Mouse (Mus musculus) midbrain, embryonic 10.5 days (tissue): Measurements from ENCODE around the gene Tbc1d16. TPM values are rescaled to one million over a fixed set of nuclear protein-coding genes. Genes with fewer than 3 reads are reported as not detected.

Source experiments
- DNase-seq: peaks from one replicate; pipeline ENCODE4 v3.0.0-alpha.2; 2017; ENCODE audit warnings: low spot score
- H3K27ac ChIP-seq: fragments of 300-500 bp; sonication (generic); replicated peaks from 2 replicates; pipeline ENCODE4 v1.5.1; 2016; ENCODE audit warnings: mild to moderate bottlenecking
- H3K27me3 ChIP-seq: fragments of 300-500 bp; sonication (generic); 2 replicates; pipeline ENCODE4 v1.6.1; 2016; ENCODE audit warnings: low read depth, mild to moderate bottlenecking; ENCODE audit not compliant: poor library complexity, severe bottlenecking
- H3K36me3 ChIP-seq: fragments of 300-500 bp; sonication (generic); 2 replicates; pipeline ENCODE4 v1.6.1; 2016; ENCODE audit warnings: mild to moderate bottlenecking, moderate library complexity
- H3K4me1 ChIP-seq: fragments of 300-500 bp; sonication (generic); 2 replicates; pipeline ENCODE4 v1.6.1; 2016
- H3K4me3 ChIP-seq: fragments of 300-500 bp; sonication (generic); 2 replicates; pipeline ENCODE4 v1.5.1; 2016; ENCODE audit warnings: mild to moderate bottlenecking, moderate library complexity
- H3K9me3 ChIP-seq: fragments of 300-500 bp; sonication (generic); replicated peaks from 2 replicates; pipeline ENCODE4 v1.6.1; 2016; ENCODE audit warnings: mild to moderate bottlenecking
- WGBS: fragments of 180-500 bp; shearing (Covaris S2); methylation state at CpG from one replicate; pipeline ENCODE4 v1.1.7; 2016; 5-methylcytosine and 5-hydroxymethylcytosine counted together
- polyA plus RNA-seq: library from polyadenylated mRNA; unstranded; fragments of >200 nt; fragmentation: Nextera tagmentation; extraction: Ambion mirVana; gene quantifications from 2 replicates; pipeline ENCODE4 v1.2.1, GENCODE M21; 2016

Gene Tbc1d16
- polyA plus RNA-seq, 1 experiment from 2014 or later, result 27.0 TPM

- H3K4me1 ChIP-seq, result peaks cover 6% of the 10 kb centered on the region
- H3K9me3 ChIP-seq, result no peaks in the 10 kb centered on the region
- H3K27me3 ChIP-seq, result no peaks in the 10 kb centered on the region
- no peak for DNase-seq
- H3K27ac ChIP-seq, result no peak overlapping the region
- WGBS, result 92% methylated on average over 18 of the region's 18 CpGs
- H3K36me3 ChIP-seq, result peaks cover 77% of the 10 kb centered on the region
- no peak overlapping the region for H3K4me3 ChIP-seq
Measured at GRCm38 (mm10) chr11:119197618-119198563, 30.4 kb downstream of the Tbc1d16 start.

- H3K27ac ChIP-seq, result no peak overlapping the region
- peaks cover 28% of the 10 kb centered on the region for H3K4me1 ChIP-seq
- peaks cover 34% of the 10 kb centered on the region for H3K36me3 ChIP-seq
- H3K9me3 ChIP-seq, result no peaks in the 10 kb centered on the region
- no peaks in the 10 kb centered on the region for H3K27me3 ChIP-seq
- DNase-seq, result no peak
- no peak overlapping the region for H3K4me3 ChIP-seq
- 91% methylated on average over 9 of the region's 9 CpGs for WGBS
Measured at GRCm38 (mm10) chr11:119192605-119193004, 35.7 kb downstream of the Tbc1d16 start.

GRCm38 (mm10) chr11:119192176-119192575, 36.1 kb downstream of the Tbc1d16 start:
- no peak overlapping the region for H3K4me3 ChIP-seq
- H3K9me3 ChIP-seq, result no peaks in the 10 kb centered on the region
- WGBS, result 94% methylated on average over 5 of the region's 5 CpGs
- H3K36me3 ChIP-seq, result peaks cover 30% of the 10 kb centered on the region
- DNase-seq, result no peak
- peaks cover 33% of the 10 kb centered on the region for H3K4me1 ChIP-seq
- no peak overlapping the region; the same call in 1 of the 2 replicates for H3K27ac ChIP-seq
- H3K27me3 ChIP-seq, result no peaks in the 10 kb centered on the region

- no peak overlapping the region; the same call in 1 of the 2 replicates for H3K27ac ChIP-seq
- DNase-seq, result no peak
- peaks cover 25% of the 10 kb centered on the region for H3K36me3 ChIP-seq
- peaks cover 35% of the 10 kb centered on the region for H3K4me1 ChIP-seq
- H3K27me3 ChIP-seq, result no peaks in the 10 kb centered on the region
- no peaks in the 10 kb centered on the region for H3K9me3 ChIP-seq
- H3K4me3 ChIP-seq, result no peak overlapping the region
- WGBS, result 85% methylated on average over 9 of the region's 9 CpGs
Measured at GRCm38 (mm10) chr11:119191606-119192081, 36.7 kb downstream of the Tbc1d16 start.

GRCm38 (mm10) chr11:119190498-119190897, 37.8 kb downstream of the Tbc1d16 start:
- DNase-seq, result peak; percentile 57
- peak overlapping the region; percentile 63 for H3K27ac ChIP-seq
- no peaks in the 10 kb centered on the region for H3K27me3 ChIP-seq
- H3K4me3 ChIP-seq, result no peak overlapping the region
- 41% methylated on average over 11 of the region's 11 CpGs for WGBS
- peaks cover 35% of the 10 kb centered on the region for H3K4me1 ChIP-seq
- H3K36me3 ChIP-seq, result peaks cover 24% of the 10 kb centered on the region
- no peaks in the 10 kb centered on the region for H3K9me3 ChIP-seq

- Histone ChIP-seq H3K4me1 (peaks cover 35% of the 10 kb centered on the region), H3K36me3 (peaks cover 24% of the 10 kb centered on the region; the same call in 1 of the 2 replicates), H3K27ac (no peak overlapping the region), H3K27me3 (no peaks in the 10 kb centered on the region), H3K4me3 (no peak overlapping the region), H3K9me3 (no peaks in the 10 kb centered on the region)
- DNase-seq, result no peak
- WGBS, result 95% methylated on average over 3 of the region's 3 CpGs
Measured at GRCm38 (mm10) chr11:119189319-119189718, 39.0 kb downstream of the Tbc1d16 start.

GRCm38 (mm10) chr11:119188389-119188788, 39.9 kb downstream of the Tbc1d16 start:
- Histone ChIP-seq H3K4me1 (peaks cover 44% of the 10 kb centered on the region), H3K9me3 (no peaks in the 10 kb centered on the region), H3K27me3 (no peaks in the 10 kb centered on the region), H3K36me3 (peaks cover 27% of the 10 kb centered on the region; the same call in 1 of the 2 replicates), H3K4me3 (no peak overlapping the region), H3K27ac (no peak overlapping the region)
- DNase-seq, result no peak
- WGBS, result 85% methylated on average over 6 of the region's 6 CpGs

- Histone ChIP-seq H3K27ac (no peak overlapping the region), H3K36me3 (peaks cover 27% of the 10 kb centered on the region; the same call in 1 of the 2 replicates), H3K9me3 (no peaks in the 10 kb centered on the region), H3K27me3 (no peaks in the 10 kb centered on the region), H3K4me1 (peaks cover 49% of the 10 kb centered on the region), H3K4me3 (no peak overlapping the region)
- 63% methylated on average over 10 of the region's 10 CpGs for WGBS
- no peak for DNase-seq
Measured at GRCm38 (mm10) chr11:119187800-119188197, 40.5 kb downstream of the Tbc1d16 start.

GRCm38 (mm10) chr11:119186989-119187799, 41.1 kb downstream of the Tbc1d16 start:
- Histone ChIP-seq H3K36me3 (peaks cover 27% of the 10 kb centered on the region; the same call in 1 of the 2 replicates), H3K27ac (0 out of 2 replicates have a peak overlapping the region, but pooled peaks have one; percentile 57), H3K9me3 (no peaks in the 10 kb centered on the region), H3K4me3 (no peak overlapping the region), H3K27me3 (no peaks in the 10 kb centered on the region), H3K4me1 (peaks cover 50% of the 10 kb centered on the region)
- DNase-seq, result peak; percentile 73
- WGBS, result 51% methylated on average over 25 of the region's 25 CpGs

GRCm38 (mm10) chr11:119186381-119186780, 41.9 kb downstream of the Tbc1d16 start:
- WGBS, result 84% methylated on average over 3 of the region's 3 CpGs
- Histone ChIP-seq H3K4me1 (peaks cover 48% of the 10 kb centered on the region), H3K9me3 (no peaks in the 10 kb centered on the region), H3K27ac (no peak overlapping the region), H3K4me3 (no peak overlapping the region), H3K36me3 (peaks cover 19% of the 10 kb centered on the region; the same call in 1 of the 2 replicates), H3K27me3 (no peaks in the 10 kb centered on the region)
- DNase-seq, result no peak

GRCm38 (mm10) chr11:119183684-119184310, 44.5 kb downstream of the Tbc1d16 start:
- Histone ChIP-seq H3K36me3 (peaks cover 34% of the 10 kb centered on the region; the same call in 1 of the 2 replicates), H3K4me3 (no peak overlapping the region), H3K27me3 (no peaks in the 10 kb centered on the region), H3K27ac (peak overlapping the region; percentile 61; the same call in 1 of the 2 replicates), H3K4me1 (peaks cover 45% of the 10 kb centered on the region), H3K9me3 (no peaks in the 10 kb centered on the region)
- WGBS, result 88% methylated on average over 15 of the region's 15 CpGs
- no peak for DNase-seq

- no peaks in the 10 kb centered on the region for H3K9me3 ChIP-seq
- WGBS, result 92% methylated on average over 12 of the region's 12 CpGs
- H3K36me3 ChIP-seq, result peaks cover 34% of the 10 kb centered on the region; the same call in 1 of the 2 replicates
- no peak overlapping the region for H3K4me3 ChIP-seq
- no peak overlapping the region; the same call in 1 of the 2 replicates for H3K27ac ChIP-seq
- H3K27me3 ChIP-seq, result no peaks in the 10 kb centered on the region
- no peak for DNase-seq
- peaks cover 40% of the 10 kb centered on the region for H3K4me1 ChIP-seq
Measured at GRCm38 (mm10) chr11:119181861-119182395, 46.4 kb downstream of the Tbc1d16 start.
